ENCODE assay signal across 8 mouse cellular contexts in genomic region chr11:75164750-75165149, GRCm38 (mm10). TPM values are rescaled to one million over a fixed set of nuclear protein-coding genes. Genes with fewer than 3 reads are reported as not detected.
DNase-seq lines count a peak whose midpoint lies in the region; ATAC-seq lines count a peak whose summit lies in the region.

No protein-coding gene starts in this region.

- H3K9ac ChIP-seq in lung, embryonic 15.5 days = peak overlapping the region; percentile 71
- peak overlapping the region; percentile 78 for H3K9ac ChIP-seq in embryonic facial prominence, embryonic 12.5 days
- no peak overlapping the region for H3K9ac ChIP-seq in hindbrain, embryonic 15.5 days
- peak overlapping the region; percentile 49 for H3K9ac ChIP-seq in neural tube, embryonic 13.5 days

- peaks cover 26% of the 10 kb centered on the region for H3K36me3 ChIP-seq in lung, embryonic 15.5 days
- peaks cover 49% of the 10 kb centered on the region for H3K36me3 ChIP-seq in embryonic facial prominence, embryonic 12.5 days
- H3K36me3 ChIP-seq in hindbrain, embryonic 15.5 days = peaks cover 7% of the 10 kb centered on the region; the same call in 1 of the 2 replicates
- H3K36me3 ChIP-seq in neural tube, embryonic 13.5 days = peaks cover 44% of the 10 kb centered on the region

- ATAC-seq in lung, embryonic 15.5 days (ENCODE audit: borderline replicate concordance, extremely low read depth, low FRiP score, low TSS enrichment) = no peak
- ATAC-seq in embryonic facial prominence, embryonic 12.5 days (ENCODE audit: insufficient number of reproducible peaks, insufficient read depth, low FRiP score, low TSS enrichment) = no peak
- ATAC-seq in hindbrain, embryonic 15.5 days (ENCODE audit: low FRiP score, low read depth) = no peak
- no peak for ATAC-seq in neural tube, embryonic 13.5 days (ENCODE audit: low read depth)

- WGBS in lung, embryonic 15.5 days = 25% methylated on average over 15 of the region's 15 CpGs
- 19% methylated on average over 15 of the region's 15 CpGs for WGBS in embryonic facial prominence, embryonic 12.5 days
- 18% methylated on average over 15 of the region's 15 CpGs for WGBS in hindbrain, embryonic 15.5 days
- WGBS in neural tube, embryonic 13.5 days = 11% methylated on average over 15 of the region's 15 CpGs

- H3K9me3 ChIP-seq in lung, embryonic 15.5 days = no peaks in the 10 kb centered on the region
- H3K9me3 ChIP-seq in embryonic facial prominence, embryonic 12.5 days = no peaks in the 10 kb centered on the region
- no peaks in the 10 kb centered on the region for H3K9me3 ChIP-seq in hindbrain, embryonic 15.5 days
- H3K9me3 ChIP-seq in neural tube, embryonic 13.5 days = no peaks in the 10 kb centered on the region

- no peak for DNase-seq in lung, postnatal 14 days
- no peak for DNase-seq in cerebellum, adult 9-10 months
- no peak for DNase-seq in cerebellum, adult 18-20 months
- DNase-seq in ovary, postnatal 36 days (ENCODE audit: low spot score) = no peak

- peak overlapping the region; percentile 90 for H3K4me2 ChIP-seq in lung, embryonic 15.5 days
- H3K4me2 ChIP-seq in embryonic facial prominence, embryonic 12.5 days (replicated peaks) = peak overlapping the region; percentile 88
- no peak overlapping the region for H3K4me2 ChIP-seq in hindbrain, embryonic 15.5 days
- H3K4me2 ChIP-seq in neural tube, embryonic 13.5 days = peak overlapping the region; percentile 91

- peaks cover 91% of the 10 kb centered on the region for H3K4me1 ChIP-seq in lung, embryonic 15.5 days
- H3K4me1 ChIP-seq in embryonic facial prominence, embryonic 12.5 days = peaks cover 45% of the 10 kb centered on the region
- peaks cover 47% of the 10 kb centered on the region for H3K4me1 ChIP-seq in hindbrain, embryonic 15.5 days (replicated peaks)
- H3K4me1 ChIP-seq in neural tube, embryonic 13.5 days (replicated peaks) = peaks cover 57% of the 10 kb centered on the region

- H3K27ac ChIP-seq in lung, embryonic 15.5 days = peak overlapping the region; percentile 89; the same call in 1 of the 2 replicates
- H3K27ac ChIP-seq in embryonic facial prominence, embryonic 12.5 days = peak overlapping the region; percentile 88; the same call in 1 of the 2 replicates
- H3K27ac ChIP-seq in hindbrain, embryonic 15.5 days (replicated peaks) = no peak overlapping the region
- no peak overlapping the region for H3K27ac ChIP-seq in neural tube, embryonic 13.5 days (replicated peaks)

- H3K27me3 ChIP-seq in lung, embryonic 15.5 days = peaks cover 58% of the 10 kb centered on the region
- peaks cover 69% of the 10 kb centered on the region for H3K27me3 ChIP-seq in embryonic facial prominence, embryonic 12.5 days
- H3K27me3 ChIP-seq in hindbrain, embryonic 15.5 days = peaks cover 69% of the 10 kb centered on the region
- H3K27me3 ChIP-seq in neural tube, embryonic 13.5 days = peaks cover 76% of the 10 kb centered on the region

- peak overlapping the region; percentile 63 for H3K4me3 ChIP-seq in lung, embryonic 15.5 days
- peak overlapping the region; percentile 66 for H3K4me3 ChIP-seq in embryonic facial prominence, embryonic 12.5 days
- peak overlapping the region; percentile 1; the same call in 1 of the 2 replicates for H3K4me3 ChIP-seq in hindbrain, embryonic 15.5 days
- H3K4me3 ChIP-seq in neural tube, embryonic 13.5 days = peak overlapping the region; percentile 50

RNA-seq across cellular contexts. Expression of gene Hic1, which starts 4.6 kb away (rescaled TPM):
- 20.1 and 21.7 TPM in 2 replicates for polyA plus RNA-seq in lung, embryonic 15.5 days (2015; fragmentation: Nextera tagmentation; extraction: Ambion mirVana)
- polyA plus RNA-seq in embryonic facial prominence, embryonic 12.5 days (2016; fragmentation: Nextera tagmentation; extraction: Ambion mirVana) = 39.2 and 44.8 TPM in 2 replicates
- polyA plus RNA-seq in hindbrain, embryonic 15.5 days (2015; fragmentation: Nextera tagmentation; extraction: Ambion mirVana) = 4.2 and 4.8 TPM in 2 replicates
- 7.4 and 9.2 TPM in 2 replicates for polyA plus RNA-seq in neural tube, embryonic 13.5 days (2015; fragmentation: Nextera tagmentation; extraction: Ambion mirVana)

RNA-seq across cellular contexts. Expression of gene Ovca2, which starts 13.9 kb away (rescaled TPM):
- polyA plus RNA-seq in lung, embryonic 15.5 days (2015; fragmentation: Nextera tagmentation; extraction: Ambion mirVana) = 25.5 and 26.2 TPM in 2 replicates
- 30.0 and 31.5 TPM in 2 replicates for polyA plus RNA-seq in embryonic facial prominence, embryonic 12.5 days (2016; fragmentation: Nextera tagmentation; extraction: Ambion mirVana)
- 14.3 and 14.8 TPM in 2 replicates for polyA plus RNA-seq in hindbrain, embryonic 15.5 days (2015; fragmentation: Nextera tagmentation; extraction: Ambion mirVana)
- 18.6 and 20.5 TPM in 2 replicates for polyA plus RNA-seq in neural tube, embryonic 13.5 days (2015; fragmentation: Nextera tagmentation; extraction: Ambion mirVana)

RNA-seq across cellular contexts. Expression of gene Dph1, which starts 26.3 kb away (rescaled TPM):
- polyA plus RNA-seq in lung, embryonic 15.5 days (2015; fragmentation: Nextera tagmentation; extraction: Ambion mirVana) = 20.4 and 21.0 TPM in 2 replicates
- 22.6 and 23.3 TPM in 2 replicates for polyA plus RNA-seq in embryonic facial prominence, embryonic 12.5 days (2016; fragmentation: Nextera tagmentation; extraction: Ambion mirVana)
- 14.0 and 15.9 TPM in 2 replicates for polyA plus RNA-seq in hindbrain, embryonic 15.5 days (2015; fragmentation: Nextera tagmentation; extraction: Ambion mirVana)
- 13.7 and 15.0 TPM in 2 replicates for polyA plus RNA-seq in neural tube, embryonic 13.5 days (2015; fragmentation: Nextera tagmentation; extraction: Ambion mirVana)

RNA-seq across cellular contexts. Expression of gene Rtn4rl1, which starts 28.8 kb away (rescaled TPM):
- 1.8 and 3.3 TPM in 2 replicates for polyA plus RNA-seq in lung, embryonic 15.5 days (2015; fragmentation: Nextera tagmentation; extraction: Ambion mirVana)
- 5.1 and 5.7 TPM in 2 replicates for polyA plus RNA-seq in embryonic facial prominence, embryonic 12.5 days (2016; fragmentation: Nextera tagmentation; extraction: Ambion mirVana)
- polyA plus RNA-seq in hindbrain, embryonic 15.5 days (2015; fragmentation: Nextera tagmentation; extraction: Ambion mirVana) = 11.7 and 12.6 TPM in 2 replicates
- polyA plus RNA-seq in neural tube, embryonic 13.5 days (2015; fragmentation: Nextera tagmentation; extraction: Ambion mirVana) = 12.4 and 16.5 TPM in 2 replicates

Comparison
In these comparisons a context has a peak if more than half of its experiments do, and no peak if none do; other contexts are left out.
1. H3K27ac ChIP-seq: peak in lung, embryonic 15.5 days (single experiment) and embryonic facial prominence, embryonic 12.5 days (single experiment); none in hindbrain, embryonic 15.5 days (single experiment) and neural tube, embryonic 13.5 days (single experiment).
2. H3K4me3 ChIP-seq: peak in every context shown above with its lines; median percentile 66 in embryonic facial prominence, embryonic 12.5 days; 63 in lung, embryonic 15.5 days; 50 in neural tube, embryonic 13.5 days; 1 in hindbrain, embryonic 15.5 days.